Mouse (Mus musculus) C2C12 (cell line): ENCODE data around the gene Bbox1. TPM values are rescaled to one million over a fixed set of nuclear protein-coding genes. Genes with fewer than 3 reads are reported as not detected.

ENCODE experiments used
- H3K27me3 ChIP-seq: one replicate; pipeline ENCODE4 v1.6.1; 2011; ENCODE audit not compliant: control insufficient read depth, insufficient read depth, insufficient read length
- H3K36me3 ChIP-seq: one replicate; pipeline ENCODE4 v1.6.1; 2011; ENCODE audit not compliant: control insufficient read depth, insufficient read depth
- H3K4me3 ChIP-seq: one replicate; pipeline ENCODE4 v1.5.1; 2011; ENCODE audit warnings: mild to moderate bottlenecking, control low read depth; ENCODE audit not compliant: poor library complexity, insufficient read depth, severe bottlenecking
- H3K79me2 ChIP-seq: one replicate; pipeline ENCODE4 v1.6.1; 2011; ENCODE audit not compliant: control insufficient read depth, insufficient read depth
- H3K79me3 ChIP-seq: one replicate; pipeline ENCODE4 v1.6.1; 2011; ENCODE audit warnings: low read depth, control low read depth
- H3ac ChIP-seq: one replicate; pipeline ENCODE3; 2011; ENCODE audit warnings: low read depth; ENCODE audit not compliant: control insufficient read depth, insufficient read length
- CEBPB ChIP-seq: IDR thresholded peaks from one replicate; pipeline ENCODE4 v1.6.1; 2011; ENCODE audit warnings: low read depth, mild to moderate bottlenecking, control low read depth, moderate library complexity
- CTCF ChIP-seq: IDR thresholded peaks from one replicate; pipeline ENCODE4 v1.5.1; 2011; ENCODE audit not compliant: control insufficient read depth, insufficient read depth, insufficient read length
- FOSL1 ChIP-seq: IDR thresholded peaks from one replicate; pipeline ENCODE4 v1.8.0; 2011; ENCODE audit warnings: mild to moderate bottlenecking, low read length; ENCODE audit not compliant: poor library complexity, insufficient read depth, severe bottlenecking
- MAX ChIP-seq: IDR thresholded peaks from one replicate; pipeline ENCODE4 v1.6.1; 2011; ENCODE audit warnings: mild to moderate bottlenecking, control low read depth
- MYOD1 ChIP-seq: IDR thresholded peaks from one replicate; pipeline ENCODE4 v1.6.1; 2011; ENCODE audit warnings: low read depth; ENCODE audit not compliant: control insufficient read depth, insufficient read length
- MYOG ChIP-seq: IDR thresholded peaks from one replicate; pipeline ENCODE4 v1.6.1; 2011; ENCODE audit not compliant: control insufficient read depth, insufficient read length; ENCODE audit errors: extremely low read depth
- USF1 ChIP-seq: IDR thresholded peaks from one replicate; pipeline ENCODE4 v1.6.1; 2011; ENCODE audit warnings: low read depth, mild to moderate bottlenecking, control low read depth, moderate library complexity
- polyA plus RNA-seq: library from polyadenylated mRNA; unstranded; fragments of >200 nt; fragmentation: generic; extraction: Trizol; gene quantifications from one replicate; pipeline ENCODE4 v1.2.1, GENCODE M21; 2012; ENCODE audit warnings: missing spikeins

Bbox1 gene
- polyA plus RNA-seq, 1 experiment: not detected

GRCm38 (mm10) chr2:110285829-110286504, 28.4 kb downstream of the Bbox1 start:
- no peaks in the 10 kb centered on the region for H3K79me3 ChIP-seq
- no peak overlapping the region for H3K4me3 ChIP-seq
- TF ChIP-seq MYOG (no peak), CTCF (no peak), CEBPB (no peak), USF1 (no peak), MAX (no peak), FOSL1 (no peak), MYOD1 (no peak)
- no peaks in the 10 kb centered on the region for H3K36me3 ChIP-seq
- H3K27me3 ChIP-seq: no peaks in the 10 kb centered on the region
- H3ac ChIP-seq: no peak overlapping the region
- H3K79me2 ChIP-seq: no peaks in the 10 kb centered on the region

- H3K4me3 ChIP-seq: no peak overlapping the region
- no peak for TF ChIP-seq MYOD1
- TF ChIP-seq FOSL1: no peak
- no peak for TF ChIP-seq CTCF
- TF ChIP-seq MYOG: no peak
- no peak for TF ChIP-seq MAX
- H3K27me3 ChIP-seq: no peaks in the 10 kb centered on the region
- no peaks in the 10 kb centered on the region for H3K79me3 ChIP-seq
- H3K79me2 ChIP-seq: no peaks in the 10 kb centered on the region
- H3ac ChIP-seq: no peak overlapping the region
- no peaks in the 10 kb centered on the region for H3K36me3 ChIP-seq
Measured at GRCm38 (mm10) chr2:110275424-110275823, 38.9 kb downstream of the Bbox1 start.

GRCm38 (mm10) chr2:110274160-110274559, 40.2 kb downstream of the Bbox1 start:
- Histone ChIP-seq H3K36me3 (no peaks in the 10 kb centered on the region), H3K4me3 (no peak overlapping the region), H3K79me2 (no peaks in the 10 kb centered on the region), H3K79me3 (no peaks in the 10 kb centered on the region), H3ac (no peak overlapping the region), H3K27me3 (no peaks in the 10 kb centered on the region)
- TF ChIP-seq USF1 (no peak), CEBPB (no peak), FOSL1 (no peak), MYOD1 (no peak), MAX (no peak), CTCF (no peak), MYOG (no peak)

GRCm38 (mm10) chr2:110269281-110269680, 45.1 kb downstream of the Bbox1 start:
- Histone ChIP-seq H3K4me3 (no peak overlapping the region), H3ac (no peak overlapping the region), H3K36me3 (no peaks in the 10 kb centered on the region), H3K79me3 (no peaks in the 10 kb centered on the region), H3K79me2 (no peaks in the 10 kb centered on the region), H3K27me3 (no peaks in the 10 kb centered on the region)
- no peak for TF ChIP-seq MAX

GRCm38 (mm10) chr2:110232252-110232651, 82.1 kb downstream of the Bbox1 start:
- H3K27me3 ChIP-seq: no peaks in the 10 kb centered on the region
- H3ac ChIP-seq: no peak overlapping the region
- TF ChIP-seq MYOG (no peak), MAX (no peak), MYOD1 (no peak), USF1 (no peak)

GRCm38 (mm10) chr2:110230753-110231152, 83.6 kb downstream of the Bbox1 start:
- no peak for TF ChIP-seq USF1
- TF ChIP-seq MYOG: no peak
- no peak for TF ChIP-seq MAX
- no peak for TF ChIP-seq MYOD1
- no peaks in the 10 kb centered on the region for H3K27me3 ChIP-seq
- no peak overlapping the region for H3ac ChIP-seq
- no peaks in the 10 kb centered on the region for H3K79me2 ChIP-seq
- H3K4me3 ChIP-seq: no peak overlapping the region
- H3K79me3 ChIP-seq: no peaks in the 10 kb centered on the region
- H3K36me3 ChIP-seq: no peaks in the 10 kb centered on the region

More at GRCm38 (mm10) chr2:110232252-110232651, 82.1 kb downstream of the Bbox1 start:
- H3K79me2 ChIP-seq: no peaks in the 10 kb centered on the region
- no peaks in the 10 kb centered on the region for H3K36me3 ChIP-seq
- H3K79me3 ChIP-seq: no peaks in the 10 kb centered on the region
- H3K4me3 ChIP-seq: no peak overlapping the region
